Mouse (Mus musculus): ENCODE measurements around the gene Trabd2b.

Trabd2b gene

GRCm38 (mm10) chr4:114547658-114548448, 141.3 kb downstream of the Trabd2b start:
- no peak for DNase-seq

GRCm38 (mm10) chr4:114549487-114549886, 143.0 kb downstream of the Trabd2b start:
- no peak for DNase-seq

- no peak for DNase-seq
Measured at GRCm38 (mm10) chr4:114550471-114551156, 144.1 kb downstream of the Trabd2b start.

GRCm38 (mm10) chr4:114556880-114557279, 150.4 kb downstream of the Trabd2b start:
- no peak for DNase-seq

GRCm38 (mm10) chr4:114557731-114558130, 151.2 kb downstream of the Trabd2b start:
- no peak for DNase-seq

- DNase-seq = peak; percentile 37
Measured at GRCm38 (mm10) chr4:114558487-114558886, 152.0 kb downstream of the Trabd2b start.

GRCm38 (mm10) chr4:114560638-114561216, 154.2 kb downstream of the Trabd2b start:
- no peak for DNase-seq

GRCm38 (mm10) chr4:114564131-114564695, 157.7 kb downstream of the Trabd2b start:
- peak; percentile 30 for DNase-seq

GRCm38 (mm10) chr4:114567594-114567993, 161.1 kb downstream of the Trabd2b start:
- DNase-seq = peak; percentile 72

- DNase-seq = no peak
Measured at GRCm38 (mm10) chr4:114568081-114568605, 161.6 kb downstream of the Trabd2b start.

- DNase-seq = peak; percentile 44
Measured at GRCm38 (mm10) chr4:114578153-114578950, 171.8 kb downstream of the Trabd2b start.

GRCm38 (mm10) chr4:114583546-114584144, 177.1 kb downstream of the Trabd2b start:
- DNase-seq = no peak

GRCm38 (mm10) chr4:114584686-114585085, 178.2 kb downstream of the Trabd2b start:
- no peak for DNase-seq

GRCm38 (mm10) chr4:114593554-114594215, 187.2 kb downstream of the Trabd2b start:
- peak; percentile 56 for DNase-seq

- no peak for DNase-seq
Measured at GRCm38 (mm10) chr4:114595188-114595701, 188.7 kb downstream of the Trabd2b start.

- DNase-seq = peak; percentile 61
Measured at GRCm38 (mm10) chr4:114599121-114599520, 192.6 kb downstream of the Trabd2b start.

- DNase-seq = peak; percentile 22
Measured at GRCm38 (mm10) chr4:114601201-114602009, 194.9 kb downstream of the Trabd2b start.

GRCm38 (mm10) chr4:114605670-114606069, 199.1 kb downstream of the Trabd2b start:
- peak; percentile 29 for DNase-seq

- DNase-seq = no peak
Measured at GRCm38 (mm10) chr4:114607873-114608272, 201.3 kb downstream of the Trabd2b start.

GRCm38 (mm10) chr4:114609297-114609696, 202.8 kb downstream of the Trabd2b start:
- no peak for DNase-seq
